Mouse (Mus musculus) stomach, postnatal 0 days (tissue): ENCODE results near the gene Rpl36a. TPM values are rescaled to one million over a fixed set of nuclear protein-coding genes. Genes with fewer than 3 reads are reported as not detected.
A peak's percentile ranks its signal among the peaks of the same experiment; 100 is the strongest.

Experiments used
- ATAC-seq: fragments of 200-750 bp; cut with Nextera tagmentation; 2 replicates; pipeline ENCODE4 v1.8.0; 2017; ENCODE audit not compliant: low FRiP score, low TSS enrichment
- DNase-seq: peaks from one replicate; pipeline ENCODE4 v3.0.0-alpha.2; 2016; ENCODE audit warnings: low spot score
- H3K27ac ChIP-seq: fragments of 300-500 bp; sonication (generic); replicated peaks from 2 replicates; pipeline ENCODE4 v1.5.1; 2014; ENCODE audit warnings: mild to moderate bottlenecking, control low read depth
- H3K27me3 ChIP-seq: fragments of 300-500 bp; sonication (generic); 2 replicates; pipeline ENCODE4 v1.6.1; 2014; ENCODE audit warnings: low read length; ENCODE audit not compliant: control insufficient read depth, insufficient read depth
- H3K36me3 ChIP-seq: fragments of 300-500 bp; sonication (generic); 2 replicates; pipeline ENCODE4 v1.6.1; 2014; ENCODE audit warnings: low read length, mixed read lengths; ENCODE audit not compliant: control insufficient read depth, insufficient read depth
- H3K4me1 ChIP-seq: fragments of 300-500 bp; sonication (generic); replicated peaks from 2 replicates; pipeline ENCODE4 v1.6.1; 2014; ENCODE audit warnings: antibody characterized with exemption; ENCODE audit not compliant: control insufficient read depth, insufficient read depth
- H3K4me2 ChIP-seq: fragments of 300-500 bp; sonication (generic); replicated peaks from 2 replicates; pipeline ENCODE4 v1.6.1; 2014; ENCODE audit warnings: low read depth, mild to moderate bottlenecking, control low read depth, moderate library complexity
- H3K4me3 ChIP-seq: fragments of 300-500 bp; sonication (generic); 2 replicates; pipeline ENCODE4 v1.5.1; 2014; ENCODE audit warnings: low read depth, low read length, control low read depth
- H3K9ac ChIP-seq: fragments of 300-500 bp; sonication (generic); 2 replicates; pipeline ENCODE4 v1.6.1; 2014; ENCODE audit warnings: mild to moderate bottlenecking, low read length, control low read depth, mixed read lengths
- H3K9me3 ChIP-seq: fragments of 300-500 bp; sonication (generic); 2 replicates; pipeline ENCODE4 v1.6.1; 2016; ENCODE audit warnings: low read length; ENCODE audit not compliant: control insufficient read depth
- CTCF ChIP-seq: IDR thresholded peaks from 2 replicates; pipeline ENCODE4 v1.5.1; 2016; ENCODE audit warnings: antibody characterized with exemption, low read depth, mild to moderate bottlenecking, moderate library complexity
- EP300 ChIP-seq: optimal IDR thresholded peaks from 2 replicates; pipeline ENCODE3; 2016; ENCODE audit warnings: antibody characterized with exemption
- WGBS: fragments of 180-500 bp; shearing (Covaris S2); extraction: QIAGEN DNeasy Blood & Tissue Kit; methylation state at CpG from one replicate; pipeline ENCODE4 v1.1.7; 2014; 5-methylcytosine and 5-hydroxymethylcytosine counted together
- polyA plus RNA-seq: library from polyadenylated mRNA; unstranded; fragments of >200 nt; fragmentation: Nextera tagmentation; extraction: Ambion mirVana; gene quantifications from 2 replicates; pipeline ENCODE4 v1.2.1, GENCODE M21; 2015

Rpl36a gene
- polyA plus RNA-seq, 1 experiment from 2014 or later, result 471 TPM

DNA sequence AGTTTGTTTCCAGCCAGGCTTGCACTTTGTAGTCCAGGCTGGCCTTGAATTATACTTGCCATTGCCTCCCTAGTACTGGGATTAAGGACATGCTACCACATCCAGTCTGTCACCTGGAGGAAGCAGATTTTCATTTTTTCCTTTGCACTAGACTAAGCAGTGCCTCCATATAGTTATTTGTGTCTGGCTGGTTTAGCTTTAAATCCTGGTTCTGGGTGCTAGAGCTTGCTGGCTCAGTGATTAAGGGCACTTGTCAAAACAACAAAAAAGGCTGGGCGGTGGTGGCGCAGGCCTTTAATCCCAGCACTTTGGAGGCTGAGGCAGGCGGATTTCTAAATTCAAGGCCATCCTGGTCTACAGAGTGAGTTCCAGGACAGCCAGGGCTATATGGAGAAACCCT lies 3.5 kb downstream of the Rpl36a start:
- no peak overlapping the region for H3K4me3 ChIP-seq
- 81% methylated on average over 3 of the region's 3 CpGs for WGBS
- no peaks in the 10 kb centered on the region for H3K27me3 ChIP-seq
- no peak overlapping the region for H3K9ac ChIP-seq
- H3K4me1 ChIP-seq, result no peaks in the 10 kb centered on the region
- H3K36me3 ChIP-seq, result no peaks in the 10 kb centered on the region
- ATAC-seq, result no peak
- TF ChIP-seq CTCF (no peak), EP300 (no peak)
- no peak for DNase-seq
- H3K4me2 ChIP-seq, result no peak overlapping the region
- no peak overlapping the region for H3K27ac ChIP-seq
- H3K9me3 ChIP-seq, result no peaks in the 10 kb centered on the region

DNA sequence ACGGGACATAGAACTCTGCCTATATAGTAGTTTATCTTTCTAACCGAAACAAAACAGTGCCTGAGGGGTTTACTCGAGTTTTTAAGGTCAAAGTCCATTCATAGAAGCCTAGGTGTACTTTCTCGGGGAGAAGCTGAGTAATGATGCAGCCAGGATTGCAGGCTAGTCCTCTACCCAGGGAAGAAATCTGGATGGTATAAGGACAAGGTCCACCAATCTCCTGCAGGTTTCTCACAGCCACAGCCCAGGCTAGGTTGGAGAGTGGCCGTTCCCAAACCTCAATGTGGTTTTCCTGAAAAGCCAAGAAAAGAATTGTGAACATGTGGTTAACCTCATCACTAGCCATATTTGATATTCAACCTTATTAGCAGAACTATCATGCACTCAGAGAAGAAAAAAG lies 4.4 kb downstream of the Rpl36a start:
- Histone ChIP-seq H3K27me3 (no peaks in the 10 kb centered on the region), H3K9me3 (no peaks in the 10 kb centered on the region), H3K4me2 (no peak overlapping the region), H3K27ac (no peak overlapping the region), H3K4me1 (no peaks in the 10 kb centered on the region), H3K36me3 (no peaks in the 10 kb centered on the region), H3K9ac (no peak overlapping the region), H3K4me3 (no peak overlapping the region)
- TF ChIP-seq EP300 (no peak), CTCF (no peak)
- no peak for DNase-seq
- ATAC-seq, result no peak
- 43% methylated on average over 5 of the region's 5 CpGs for WGBS

- Histone ChIP-seq H3K9ac (peak overlapping the region; percentile 31; the same call in 1 of the 2 replicates), H3K36me3 (no peaks in the 10 kb centered on the region), H3K9me3 (no peaks in the 10 kb centered on the region), H3K27ac (peak overlapping the region; percentile 83), H3K4me3 (peak overlapping the region; percentile 43), H3K27me3 (no peaks in the 10 kb centered on the region), H3K4me2 (peak overlapping the region; percentile 51), H3K4me1 (no peaks in the 10 kb centered on the region)
- DNase-seq, result no peak
- TF ChIP-seq CTCF (no peak), EP300 (no peak)
- WGBS, result 18% methylated on average over 10 of the region's 10 CpGs
- no peak for ATAC-seq
Measured at GRCm38 (mm10) chrX:134599922-134600565, 14.6 kb downstream of the Rpl36a start.

DNA sequence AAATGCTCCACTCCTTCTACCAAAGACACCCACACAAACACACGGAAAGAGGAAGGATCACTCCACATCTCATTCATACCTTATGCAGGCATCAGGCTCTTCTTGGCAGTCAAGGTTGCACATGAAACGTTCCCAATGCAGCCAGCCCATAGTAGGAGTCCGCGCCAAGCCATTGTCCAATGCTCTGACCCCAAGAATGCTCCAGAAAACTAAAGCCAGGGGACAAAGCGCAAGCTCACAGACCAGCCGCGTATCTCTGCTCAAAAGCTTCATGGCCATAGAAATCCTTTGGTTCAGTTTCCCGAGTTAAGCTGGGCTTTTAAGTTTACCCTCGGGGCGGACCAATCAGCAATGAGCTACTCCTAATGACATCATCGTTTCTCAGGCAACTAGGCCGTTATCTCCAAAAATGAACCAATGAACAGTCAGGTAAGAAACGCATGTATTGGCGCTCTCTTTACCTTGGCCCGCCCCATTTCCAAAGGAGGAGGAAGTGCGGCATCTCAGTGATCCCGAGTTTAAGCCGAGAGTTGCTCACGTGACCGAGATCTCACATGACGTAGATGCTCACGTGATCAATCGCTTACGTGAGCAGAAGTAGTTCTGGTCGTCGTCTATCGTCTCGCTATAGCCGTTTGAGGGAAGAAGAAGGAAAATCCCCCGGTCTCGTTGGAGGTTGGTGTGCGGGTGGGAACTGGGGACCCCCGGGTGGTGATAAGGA lies 15.4 kb downstream of the Rpl36a start, which contains the start of the genes Gla and Hnrnph2:
Gla (minus strand) TSS at position 467 of the 721 bp plus-strand sequence.
Hnrnph2 (plus strand) TSS at position 521 of the 721 bp plus-strand sequence.
- peak within 1 kb of the TSS; percentile 67 for H3K9ac ChIP-seq
- TF ChIP-seq EP300, result no peak
- TF ChIP-seq CTCF, result no peak
- no peaks in the 10 kb centered on the region for H3K9me3 ChIP-seq
- H3K4me2 ChIP-seq, result peak within 1 kb of the TSS; percentile 51
- H3K4me1 ChIP-seq, result no peaks in the 10 kb centered on the region
- DNase-seq (peak; percentile 87), ATAC-seq (peak; percentile 99)
- 15% methylated on average over 33 of the region's 33 CpGs for WGBS
- H3K36me3 ChIP-seq, result no peaks in the 10 kb centered on the region
- H3K4me3 ChIP-seq, result peak within 1 kb of the TSS; percentile 47
- peak within 1 kb of the TSS; percentile 92 for H3K27ac ChIP-seq
- no peaks in the 10 kb centered on the region for H3K27me3 ChIP-seq

DNA sequence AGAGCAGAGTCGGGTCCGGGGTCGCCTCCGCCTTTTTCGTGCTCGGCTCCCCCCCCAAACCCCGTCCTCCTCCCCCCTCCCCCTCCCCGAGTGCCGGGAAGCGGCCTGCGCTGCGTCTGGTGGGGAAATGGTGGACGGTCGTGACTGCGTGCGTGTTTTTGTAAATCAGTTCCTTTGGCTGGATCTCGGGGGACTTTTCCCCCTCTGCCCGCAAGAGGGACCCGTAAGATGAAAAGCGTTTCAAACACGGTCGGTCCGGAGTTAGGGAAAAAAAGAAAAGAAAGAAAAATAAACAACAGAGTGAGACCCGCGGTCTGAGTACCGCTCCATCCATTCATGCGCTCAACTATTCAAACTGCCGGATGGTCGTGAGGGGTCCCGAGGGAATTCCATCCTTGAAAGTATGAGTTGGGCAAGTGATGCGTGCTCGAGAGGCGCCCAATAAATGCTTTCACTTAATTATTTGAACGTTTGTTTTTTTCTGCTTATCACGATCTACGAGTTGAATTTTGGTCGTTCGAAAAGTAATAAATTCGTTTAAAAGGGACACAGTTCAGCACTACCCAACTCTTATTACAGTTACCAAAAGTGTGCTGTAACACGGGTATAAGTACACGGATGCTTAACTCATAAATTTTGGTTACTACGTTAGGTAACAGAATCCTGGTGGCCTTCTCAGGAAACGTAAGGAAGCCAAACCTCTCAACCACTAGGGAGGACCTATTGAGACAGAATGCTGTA lies 16.1 kb downstream of the Rpl36a start:
- DNase-seq, result no peak
- Histone ChIP-seq H3K4me3 (peak overlapping the region; percentile 47), H3K4me2 (peak overlapping the region; percentile 45), H3K36me3 (no peaks in the 10 kb centered on the region), H3K27me3 (no peaks in the 10 kb centered on the region), H3K4me1 (no peaks in the 10 kb centered on the region), H3K9ac (peak overlapping the region; percentile 67), H3K9me3 (no peaks in the 10 kb centered on the region), H3K27ac (peak overlapping the region; percentile 92)
- peak; percentile 84 for ATAC-seq
- 13% methylated on average over 39 of the region's 43 CpGs for WGBS
- TF ChIP-seq CTCF (peak; percentile 14; the same call in 1 of the 2 replicates), EP300 (no peak)
